Mouse (Mus musculus) Patski (cell line): ENCODE data around the gene Prkcg. TPM values are rescaled to one million over a fixed set of nuclear protein-coding genes. Genes with fewer than 3 reads are reported as not detected.

Experiments used
- ATAC-seq: fragments of 100-300 bp; one replicate; pipeline ENCODE4 v1.8.0; 2021
- CTCF ChIA-PET: fragments of 350-600 bp; sonication (Branson Sonifier 250); formaldehyde crosslinking; loops from one replicate; lab custom pipeline; 2022; ENCODE audit warnings: inconsistent platforms; lab: Charles Lee
- POLR2A ChIA-PET: fragments of 350-600 bp; sonication (Branson Sonifier 250); formaldehyde crosslinking; loops from one replicate; lab custom pipeline; 2022; ENCODE audit warnings: antibody characterized with exemption, inconsistent platforms; lab: Charles Lee
- DNase-seq: peaks from one replicate; pipeline ENCODE4 v3.0.0-alpha.2; 2011; ENCODE audit warnings: low read depth, low spot score
- H3K27me3 ChIP-seq: fragments of 371-371 bp; one replicate; pipeline ENCODE4 v1.5.1; 2021
- CTCF ChIP-seq: fragments of 100-300 bp; IDR thresholded peaks from one replicate; pipeline ENCODE4 v1.5.1; 2021
- in situ Hi-C: fragments of 300-500 bp; cut with MboI; formaldehyde crosslinking; loops from 3 replicates; pipeline ENCODE4 v1.11.1; 2018; ENCODE audit warnings: low pct_unique_long_range_greater_than_20kb, mixed read lengths
- polyA plus RNA-seq: library from polyadenylated mRNA; unstranded; gene quantifications from one replicate; pipeline ENCODE4 v1.2.3, GENCODE M21; 2021

The Prkcg gene
- polyA plus RNA-seq, 1 experiment from 2014 or later = 4.7 TPM

GRCm38 (mm10) chr7:3360678-3361077 lies 71.7 kb downstream of the Prkcg start:
- DNase-seq = no peak
- no peaks in the 10 kb centered on the region for H3K27me3 ChIP-seq
- ChIA-PET CTCF (no interaction called here), POLR2A (no interaction called here)
- TF ChIP-seq CTCF = no peak
- no peak for ATAC-seq
- in situ Hi-C loops = no loop called here

- TF ChIP-seq CTCF = no peak
- DNase-seq (no peak), ATAC-seq (no peak)
- CTCF ChIA-PET = interaction anchor here (0.6 kb wide), 1 partner anchor 45 kb away, joined by 3 read pairs; no protein-coding TSS in a partner anchor
- H3K27me3 ChIP-seq = peaks cover 3% of the 10 kb centered on the region
- in situ Hi-C loops = no loop called here
- POLR2A ChIA-PET = no interaction called here
These were observed 76.7 kb downstream of the Prkcg start for GRCm38 (mm10) chr7:3365547-3366279.

- DNase-seq (no peak), ATAC-seq (no peak)
- H3K27me3 ChIP-seq = peaks cover 3% of the 10 kb centered on the region
- no peak for TF ChIP-seq CTCF
- CTCF ChIA-PET = no interaction called here
- in situ Hi-C loops = no loop called here
- POLR2A ChIA-PET = no interaction called here
These were observed 77.9 kb downstream of the Prkcg start for GRCm38 (mm10) chr7:3366705-3367516.

- TF ChIP-seq CTCF = no peak
- ChIA-PET CTCF (no interaction called here), POLR2A (no interaction called here)
- H3K27me3 ChIP-seq = peaks cover 3% of the 10 kb centered on the region
- DNase-seq (no peak), ATAC-seq (no peak)
- in situ Hi-C loops = no loop called here
These were observed 78.6 kb downstream of the Prkcg start for GRCm38 (mm10) chr7:3367569-3367968.

- CTCF ChIA-PET = no interaction called here
- DNase-seq = no peak
These were observed 79.3 kb downstream of the Prkcg start for GRCm38 (mm10) chr7:3368311-3368710.

DNA sequence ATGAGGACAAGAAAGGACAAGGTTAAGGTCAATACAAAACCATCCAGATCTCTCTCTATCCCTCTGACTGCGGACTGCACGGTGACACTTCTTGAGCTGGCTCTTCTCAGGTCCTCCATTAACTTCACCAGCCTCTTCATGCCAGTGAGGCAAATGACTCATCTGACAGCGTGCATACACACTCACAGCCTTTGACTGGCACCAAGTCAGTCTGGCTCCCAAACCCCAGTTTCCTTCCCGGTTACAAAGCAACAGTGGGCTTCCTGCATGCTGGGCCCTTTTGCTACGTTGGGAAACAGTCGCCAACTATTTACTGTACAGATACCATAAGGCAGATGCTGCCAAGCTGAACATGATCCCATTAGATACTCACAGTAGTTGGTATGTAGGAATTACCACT lies 80.2 kb downstream of the Prkcg start:
- ChIA-PET CTCF (no interaction called here), POLR2A (no interaction called here)
- ATAC-seq = no peak
- TF ChIP-seq CTCF = no peak
- in situ Hi-C loops = no loop called here
- DNase-seq = no peak
- peaks cover 3% of the 10 kb centered on the region for H3K27me3 ChIP-seq

More at GRCm38 (mm10) chr7:3368311-3368710, 79.3 kb downstream of the Prkcg start:
- no peak for TF ChIP-seq CTCF
- H3K27me3 ChIP-seq = peaks cover 3% of the 10 kb centered on the region
- POLR2A ChIA-PET = no interaction called here
- in situ Hi-C loops = no loop called here
- ATAC-seq = no peak

- no peak for DNase-seq
- in situ Hi-C loops = no loop called here
- TF ChIP-seq CTCF = no peak
- POLR2A ChIA-PET = no interaction called here
- H3K27me3 ChIP-seq = peaks cover 3% of the 10 kb centered on the region
- ATAC-seq = no peak
- CTCF ChIA-PET = no interaction called here
These were observed 81.4 kb downstream of the Prkcg start for GRCm38 (mm10) chr7:3370407-3370806.

GRCm38 (mm10) chr7:3372376-3372775 lies 83.4 kb downstream of the Prkcg start:
- no peak for ATAC-seq
- CTCF ChIA-PET = no interaction called here
- no peak for TF ChIP-seq CTCF
- in situ Hi-C loops = no loop called here
- POLR2A ChIA-PET = interaction anchor here (0.7 kb wide), 1 partner anchor 126 kb away, joined by 5 read pairs; no protein-coding TSS in a partner anchor
- H3K27me3 ChIP-seq = no peaks in the 10 kb centered on the region
- DNase-seq = no peak

- ChIA-PET CTCF (no interaction called here), POLR2A (interaction anchor here (0.6 kb wide), 1 partner anchor 175 kb away, joined by 3 read pairs; no protein-coding TSS in a partner anchor)
- TF ChIP-seq CTCF = no peak
- no peak for ATAC-seq
- no peak for DNase-seq
- H3K27me3 ChIP-seq = no peaks in the 10 kb centered on the region
- in situ Hi-C loops = no loop called here
These were observed 84.8 kb downstream of the Prkcg start for GRCm38 (mm10) chr7:3373754-3374153.

DNA sequence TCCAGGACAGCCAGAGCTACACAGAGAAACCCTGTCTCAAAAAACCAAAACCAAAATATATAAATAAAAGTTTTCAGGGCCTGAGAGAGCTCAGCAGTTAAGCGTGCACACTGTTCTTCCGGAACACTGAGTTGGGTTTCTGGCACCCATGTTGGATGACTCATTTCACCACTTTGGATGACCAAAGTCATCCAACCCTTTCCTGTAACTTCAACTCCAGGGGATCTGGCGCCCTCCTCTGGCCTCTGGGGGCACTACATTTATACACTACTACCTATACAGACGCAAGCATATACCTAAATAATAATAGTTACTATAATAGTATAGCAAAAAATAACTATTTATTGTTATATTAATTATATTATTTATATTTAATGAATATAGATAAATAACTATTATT lies 87.9 kb downstream of the Prkcg start:
- ATAC-seq (peak; percentile 12), DNase-seq (peak; percentile 10)
- ChIA-PET CTCF (interaction anchor here (0.7 kb wide), 1 partner anchor 34 kb away, joined by 3 read pairs; no protein-coding TSS in a partner anchor), POLR2A (interaction anchor here (0.7 kb wide), 1 partner anchor 139 kb away, joined by 3 read pairs; no protein-coding TSS in a partner anchor)
- in situ Hi-C loops = no loop called here
- H3K27me3 ChIP-seq = no peaks in the 10 kb centered on the region
- peak; percentile 76 for TF ChIP-seq CTCF

Other genes starting within 250 kb of the Prkcg start
- gene AU018091, start 120.0 kb upstream of the Prkcg start, polyA plus RNA-seq = 0.04 TPM
- gene Nlrp12, start 39.4 kb upstream of the Prkcg start, polyA plus RNA-seq = not detected
- gene Myadm, start 99 bp upstream of the Prkcg start, polyA plus RNA-seq = 76.4 TPM
- gene Cacng7, start 43.8 kb downstream of the Prkcg start, polyA plus RNA-seq = 5.2 TPM
- 1.7 TPM for gene Cacng8, start 101.5 kb downstream of the Prkcg start, polyA plus RNA-seq
- gene Cacng6, start 135.0 kb downstream of the Prkcg start, polyA plus RNA-seq = not detected
- gene Tarm1, start 213.4 kb downstream of the Prkcg start, polyA plus RNA-seq = not detected